Mouse (Mus musculus) regulatory T cell (primary cell): Measurements from ENCODE around the gene Esam.

ENCODE experiments used
- in situ Hi-C: fragments of 300-600 bp; cut with MboI, MseI; formaldehyde crosslinking; loops from one replicate; pipeline ENCODE4 v1.15.1; 2025; ENCODE audit warnings: high pct_unique_total_duplicates

Gene Esam

GRCm38 (mm10) chr9:37530031-37530887, 2.4 kb downstream of the Esam start:
- in situ Hi-C loops, result no loop called here

- in situ Hi-C loops, result no loop called here
These were observed 3.2 kb downstream of the Esam start for GRCm38 (mm10) chr9:37530888-37531705.

GRCm38 (mm10) chr9:37536851-37537250, 9.0 kb downstream of the Esam start:
- in situ Hi-C loops, result no loop called here

GRCm38 (mm10) chr9:37537658-37538250, 9.9 kb downstream of the Esam start:
- in situ Hi-C loops, result no loop called here

- in situ Hi-C loops, result no loop called here
These were observed 11.5 kb downstream of the Esam start, which contains the start of gene Vsig2 for GRCm38 (mm10) chr9:37539170-37540025. Gene Vsig2, plus strand, starts transcription at chr9:37539255.

GRCm38 (mm10) chr9:37540226-37540625, 12.3 kb downstream of the Esam start:
- in situ Hi-C loops, result no loop called here

GRCm38 (mm10) chr9:37540701-37541575, 13.1 kb downstream of the Esam start:
- in situ Hi-C loops, result no loop called here

- in situ Hi-C loops, result no loop called here
These were observed 14.2 kb downstream of the Esam start for GRCm38 (mm10) chr9:37541851-37542642.

GRCm38 (mm10) chr9:37543869-37544440, 16.1 kb downstream of the Esam start:
- in situ Hi-C loops, result no loop called here

GRCm38 (mm10) chr9:37544447-37545165, 16.7 kb downstream of the Esam start:
- in situ Hi-C loops, result loop anchor here (5.0 kb wide), 1 partner anchor 82 kb away; no protein-coding TSS in a partner anchor

- in situ Hi-C loops, result loop anchor here (5.0 kb wide), 1 partner anchor 83 kb away; no protein-coding TSS in a partner anchor
These were observed 17.3 kb downstream of the Esam start for GRCm38 (mm10) chr9:37545166-37545610.

GRCm38 (mm10) chr9:37545847-37546452, 18.1 kb downstream of the Esam start:
- in situ Hi-C loops, result loop anchor here (5.0 kb wide), 1 partner anchor 84 kb away; no protein-coding TSS in a partner anchor

- in situ Hi-C loops, result loop anchor here (5.0 kb wide), 1 partner anchor 85 kb away; no protein-coding TSS in a partner anchor
These were observed 19.0 kb downstream of the Esam start for GRCm38 (mm10) chr9:37546889-37547288.

- in situ Hi-C loops, result no loop called here
These were observed 22.6 kb downstream of the Esam start for GRCm38 (mm10) chr9:37550435-37550834.

GRCm38 (mm10) chr9:37551751-37552531, 24.1 kb downstream of the Esam start:
- in situ Hi-C loops, result no loop called here

- in situ Hi-C loops, result no loop called here
These were observed 24.8 kb downstream of the Esam start, which contains the start of gene Nrgn for GRCm38 (mm10) chr9:37552536-37553293. Gene Nrgn, minus strand, starts transcription at chr9:37552904.
